Mouse (Mus musculus) liver, postnatal 0 days (tissue): ENCODE results near the gene Phf21a.

Source experiments
- CTCF ChIP-seq: sonication (generic); IDR thresholded peaks from 2 replicates; pipeline ENCODE4 v1.5.1; 2016; ENCODE audit warnings: antibody characterized with exemption, low read depth
- EP300 ChIP-seq: IDR thresholded peaks from 2 replicates; pipeline ENCODE4 v1.6.1; 2016; ENCODE audit warnings: antibody characterized with exemption, low read depth, mild to moderate bottlenecking

DNA sequence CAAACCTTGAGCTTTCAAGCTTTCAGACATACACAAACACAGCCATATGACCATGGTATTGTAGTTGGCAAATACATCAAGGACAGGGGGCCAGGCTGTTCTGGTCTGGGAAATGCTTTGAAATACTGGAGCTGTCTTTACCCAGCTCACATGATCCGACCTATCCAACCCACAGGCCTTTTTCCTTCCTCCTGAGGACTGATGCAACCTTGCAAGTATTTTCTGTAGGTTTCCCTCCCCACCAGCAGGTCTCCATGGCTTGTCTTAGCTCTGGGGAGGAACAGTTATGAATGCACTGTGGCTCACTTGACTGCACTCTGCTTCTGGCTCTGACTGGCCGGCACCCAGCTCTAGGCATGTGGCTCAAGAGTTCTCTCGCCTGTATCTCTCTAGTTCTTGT is 223.7 kb downstream of the Phf21a start:
- no peak for TF ChIP-seq CTCF
- TF ChIP-seq EP300: no peak
